Mouse (Mus musculus): Measurements from ENCODE around the gene Cyp4f13. TPM values are rescaled to one million over a fixed set of nuclear protein-coding genes. Genes with fewer than 3 reads are reported as not detected.

Cyp4f13 gene
- polyA plus RNA-seq, 1 experiment from 2014 or later, result 3.3 TPM

Other genes starting within 250 kb of the Cyp4f13 start
- gene Zfp871, start 159.1 kb downstream of the Cyp4f13 start, polyA plus RNA-seq (2016; fragmentation: Nextera tagmentation; extraction: Ambion mirVana), result 49.7 and 51.9 TPM in 2 replicates
- gene Zfp811, start 137.5 kb downstream of the Cyp4f13 start, polyA plus RNA-seq (2016; fragmentation: Nextera tagmentation; extraction: Ambion mirVana), result 12.0 and 13.3 TPM in 2 replicates
- 13.2 and 13.9 TPM in 2 replicates for gene Zfp799, start 117.1 kb downstream of the Cyp4f13 start, polyA plus RNA-seq (2016; fragmentation: Nextera tagmentation; extraction: Ambion mirVana)
- gene Zfp870, start 55.8 kb downstream of the Cyp4f13 start, polyA plus RNA-seq (2016; fragmentation: Nextera tagmentation; extraction: Ambion mirVana), result 7.1 and 8.7 TPM in 2 replicates
- not detected in 2 replicates for gene Cyp4f14, start 30.1 kb downstream of the Cyp4f13 start, polyA plus RNA-seq (2016; fragmentation: Nextera tagmentation; extraction: Ambion mirVana)
- gene Zfp472, start 18.4 kb upstream of the Cyp4f13 start, polyA plus RNA-seq (2016; fragmentation: Nextera tagmentation; extraction: Ambion mirVana), result 12.0 and 15.1 TPM in 2 replicates
- 13.1 and 13.3 TPM in 2 replicates for gene Zfp952, start 45.7 kb upstream of the Cyp4f13 start, polyA plus RNA-seq (2016; fragmentation: Nextera tagmentation; extraction: Ambion mirVana)
- 15.3 and 18.4 TPM in 2 replicates for gene Zfp763, start 86.0 kb upstream of the Cyp4f13 start, polyA plus RNA-seq (2016; fragmentation: Nextera tagmentation; extraction: Ambion mirVana)
- gene 4921501E09Rik, start 120.7 kb upstream of the Cyp4f13 start, polyA plus RNA-seq (2016; fragmentation: Nextera tagmentation; extraction: Ambion mirVana), result not detected in 2 replicates
- 7.3 and 7.5 TPM in 2 replicates for gene Zfp563, start 141.9 kb upstream of the Cyp4f13 start, polyA plus RNA-seq (2016; fragmentation: Nextera tagmentation; extraction: Ambion mirVana)
- 0.04 TPM in 1 of 2 replicates, not detected in the other for gene Morc2b, start 192.3 kb upstream of the Cyp4f13 start, polyA plus RNA-seq (2016; fragmentation: Nextera tagmentation; extraction: Ambion mirVana)
- gene Olfr55, start 221.0 kb upstream of the Cyp4f13 start, polyA plus RNA-seq (2016; fragmentation: Nextera tagmentation; extraction: Ambion mirVana), result not detected in 2 replicates
- not detected in 2 replicates for gene Olfr239, start 243.9 kb upstream of the Cyp4f13 start, polyA plus RNA-seq (2016; fragmentation: Nextera tagmentation; extraction: Ambion mirVana)

Data from embryonic facial prominence, embryonic 10.5 days (tissue).